Mouse (Mus musculus): Measurements from ENCODE around the gene Efnb2. TPM values are rescaled to one million over a fixed set of nuclear protein-coding genes. Genes with fewer than 3 reads are reported as not detected.
A peak's percentile ranks its signal among the peaks of the same experiment; 100 is the strongest.

Gene Efnb2
- polyA plus RNA-seq, 1 experiment from 2014 or later, result 34.1 TPM

DNA sequence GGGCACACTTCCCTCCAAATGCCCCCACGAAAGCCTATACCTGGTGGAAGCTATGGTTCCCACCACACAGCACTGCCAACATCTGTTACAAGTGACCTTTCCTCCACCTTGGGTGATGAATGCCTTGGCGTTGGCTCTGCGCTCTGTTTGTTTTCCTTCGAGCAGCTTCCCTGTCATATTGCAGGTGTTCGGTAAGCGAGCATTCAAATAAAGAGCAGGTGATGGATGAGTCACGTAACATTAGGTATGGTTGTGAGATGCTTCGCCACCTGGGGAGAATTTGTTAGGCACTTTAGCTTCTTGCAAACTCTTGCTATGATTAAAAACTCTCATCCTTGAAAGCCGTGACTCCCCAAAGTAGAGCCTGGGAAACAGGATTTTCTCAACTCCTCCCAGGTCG lies 91.8 kb downstream of the Efnb2 start:
- Histone ChIP-seq H3K27ac (ENCODE audit: low read depth, low read length) (no peak overlapping the region), H3K36me3 (ENCODE audit: control insufficient read depth, insufficient read depth, low read length) (no peaks in the 10 kb centered on the region), H3K4me2 (replicated peaks; ENCODE audit: low read depth, low read length) (no peak overlapping the region), H3K27me3 (ENCODE audit: control insufficient read depth, insufficient read depth, low read length) (no peaks in the 10 kb centered on the region), H3K9ac (ENCODE audit: low read depth, low read length) (no peak overlapping the region), H3K4me1 (ENCODE audit: control insufficient read depth, insufficient read depth, low read length) (no peaks in the 10 kb centered on the region), H3K4me3 (ENCODE audit: low read length) (no peak overlapping the region), H3K9me3 (ENCODE audit: control insufficient read depth, low read length) (no peaks in the 10 kb centered on the region)
- 82% methylated on average over 10 of the region's 10 CpGs for WGBS
- no peak for ATAC-seq (ENCODE audit: low FRiP score, low TSS enrichment)

DNA sequence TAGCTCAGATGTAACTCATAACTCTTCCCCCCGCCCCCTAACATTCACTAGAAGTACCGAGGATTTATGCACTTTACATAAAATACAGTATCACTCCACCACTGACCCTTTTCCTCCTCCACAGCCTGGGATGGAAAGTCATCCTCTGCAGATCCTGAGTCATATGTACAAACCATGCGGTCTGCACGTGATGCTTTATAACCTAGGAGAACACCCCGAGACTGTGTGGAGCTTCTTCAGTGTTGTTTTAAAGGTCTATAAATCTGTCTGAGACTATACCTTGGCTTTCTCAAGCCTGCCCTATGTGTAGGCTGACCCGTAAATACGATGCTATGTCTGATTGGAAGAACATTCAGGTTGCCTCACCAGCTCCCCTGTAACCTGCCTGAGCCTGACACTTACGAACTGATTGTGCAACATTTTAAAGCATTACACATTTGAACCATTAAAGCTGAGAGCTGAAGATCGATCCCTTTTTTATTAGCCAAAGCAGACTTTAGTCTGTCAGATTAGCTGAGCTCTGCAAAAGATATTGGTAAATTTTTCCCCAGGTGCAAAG lies 92.7 kb downstream of the Efnb2 start:
- Histone ChIP-seq H3K27me3 (ENCODE audit: control insufficient read depth, insufficient read depth, low read length) (no peaks in the 10 kb centered on the region), H3K36me3 (ENCODE audit: control insufficient read depth, insufficient read depth, low read length) (no peaks in the 10 kb centered on the region), H3K4me3 (ENCODE audit: low read length) (no peak overlapping the region), H3K4me2 (replicated peaks; ENCODE audit: low read depth, low read length) (no peak overlapping the region), H3K27ac (ENCODE audit: low read depth, low read length) (no peak overlapping the region), H3K9me3 (ENCODE audit: control insufficient read depth, low read length) (no peaks in the 10 kb centered on the region), H3K4me1 (ENCODE audit: control insufficient read depth, insufficient read depth, low read length) (no peaks in the 10 kb centered on the region), H3K9ac (ENCODE audit: low read depth, low read length) (no peak overlapping the region)
- WGBS, result 41% methylated on average over 9 of the region's 9 CpGs
- no peak for ATAC-seq (ENCODE audit: low FRiP score, low TSS enrichment)

Small RNA genes lying within 50 kb of the gene (microRNA-seq; reads per million reads assigned to microRNA genes)
- 7.2 reads per million, percentile 24 among the genes with 10 or more reads in this experiment for gene Mir7654

Other genes starting within 250 kb of the Efnb2 start
- 150 and 183 TPM in 2 replicates for gene Arglu1, start 29.3 kb upstream of the Efnb2 start, polyA plus RNA-seq (2014; fragmentation: Nextera tagmentation; extraction: Ambion mirVana)